Mouse (Mus musculus) fat pad, adult 2 months (tissue): ENCODE results near the gene Olfr1099.

Experiments
- DNase-seq: peaks from one replicate; pipeline ENCODE4 v3.0.0-alpha.2; 2011; ENCODE audit warnings: low read depth, low spot score; ENCODE audit errors: extremely low read depth

The Olfr1099 gene

DNA sequence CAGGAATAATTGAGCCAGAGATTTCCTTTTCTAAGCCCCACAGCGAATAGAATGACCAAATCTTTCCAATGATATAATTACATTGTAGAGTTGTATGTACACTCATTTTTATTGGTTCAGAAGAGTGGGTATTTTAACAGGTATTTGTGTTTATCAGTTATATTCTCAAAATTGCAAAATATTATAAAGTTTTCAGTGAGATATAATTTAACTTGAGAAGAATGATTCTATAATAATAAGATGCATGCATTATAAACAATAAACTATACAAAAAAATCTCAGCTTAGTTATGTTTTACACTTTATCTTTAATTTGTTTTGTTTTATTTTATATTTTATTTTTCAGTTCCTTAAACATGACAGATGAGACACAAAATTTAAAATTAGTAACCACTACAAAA, at the start of gene Olfr1099:
Gene Olfr1099 (minus strand): TSS at position 101 of the 400 bp plus-strand sequence.
- no peak for DNase-seq

DNA sequence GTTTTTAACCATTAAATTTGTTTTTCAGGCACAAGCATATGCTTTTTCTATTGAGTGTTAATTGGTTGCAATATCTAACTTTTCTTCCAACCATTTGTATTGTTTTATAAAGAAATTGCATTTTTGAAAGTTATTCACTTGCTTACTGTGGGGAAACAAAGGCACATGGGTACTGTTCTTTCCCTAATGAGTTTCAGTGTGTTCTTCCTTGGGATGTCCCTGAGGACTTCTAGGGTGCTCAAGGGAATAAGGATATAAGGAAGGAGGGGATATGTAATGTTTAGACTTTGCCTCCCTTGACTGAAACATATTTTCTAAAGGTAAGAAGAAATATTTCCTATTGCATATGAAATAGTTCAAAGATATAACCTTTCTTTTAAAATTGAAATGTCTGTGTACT, 37.6 kb upstream of the Olfr1099 start, which contains the start of gene Olfr1102:
Gene Olfr1102 (plus strand): TSS at position 301 of the 400 bp plus-strand sequence.
- DNase-seq, result no peak

DNA sequence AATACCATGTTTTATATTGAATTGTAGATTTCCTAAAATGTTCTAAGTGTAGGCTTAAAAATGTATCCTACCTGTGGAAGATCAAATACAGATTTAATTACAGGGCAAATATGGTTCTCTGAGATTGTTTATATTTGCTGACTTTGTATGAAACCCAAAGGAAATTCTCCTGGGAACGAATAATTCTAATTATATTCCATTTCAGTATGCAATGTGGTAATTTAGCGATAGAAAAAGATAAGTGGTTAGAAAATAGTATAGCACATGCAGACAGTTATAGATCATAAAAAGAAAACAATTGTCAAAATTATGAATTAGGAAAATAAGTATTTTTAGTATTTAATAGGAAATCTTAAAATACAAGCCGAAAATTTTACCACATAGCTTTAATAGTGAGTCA, 30.6 kb upstream of the Olfr1099 start, which contains the start of gene Olfr1101:
Gene Olfr1101 (minus strand): TSS at position 101 of the 400 bp plus-strand sequence.
- no peak for DNase-seq

DNA sequence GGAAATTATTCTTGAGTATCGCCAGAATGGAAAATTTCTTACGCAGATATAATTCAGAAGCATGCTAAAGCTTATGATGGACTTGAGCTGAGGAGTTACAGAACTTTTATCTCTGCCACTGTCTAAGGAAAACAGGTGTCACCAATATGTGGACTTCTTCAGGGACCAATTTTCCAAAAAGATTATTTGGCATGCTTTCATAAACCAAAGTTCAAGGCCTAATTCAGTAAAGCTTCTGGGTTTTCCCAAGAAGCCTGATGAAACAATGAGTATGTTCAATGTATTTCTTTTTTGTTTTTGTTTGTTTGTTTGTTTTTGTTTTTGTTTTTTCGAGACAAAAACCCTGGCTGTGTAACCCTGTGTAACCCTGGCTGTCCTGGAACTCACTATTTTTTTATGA, 19.4 kb upstream of the Olfr1099 start, which contains the start of gene Olfr1100:
Gene Olfr1100 (minus strand): TSS at position 101 of the 400 bp plus-strand sequence.
- DNase-seq, result no peak

DNA sequence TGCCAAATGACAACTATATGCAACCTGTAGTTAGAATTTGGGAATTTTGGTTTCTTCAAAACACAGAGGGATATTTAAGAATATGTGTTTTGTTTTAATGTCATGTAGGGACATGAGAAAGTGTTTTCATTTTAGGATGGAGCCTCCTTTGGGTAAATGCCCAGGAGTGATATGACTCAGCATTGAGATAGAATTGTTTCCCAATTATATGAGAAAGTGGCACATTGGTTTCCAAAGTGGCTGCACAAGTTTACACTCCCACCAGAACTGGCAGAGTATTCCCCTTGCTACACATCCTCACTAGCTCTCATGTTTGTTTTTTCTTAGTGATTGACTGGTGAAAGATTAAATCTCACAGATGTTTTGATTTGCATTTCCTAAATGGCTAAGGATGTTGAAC, 33.9 kb downstream of the Olfr1099 start:
- DNase-seq, result no peak

DNA sequence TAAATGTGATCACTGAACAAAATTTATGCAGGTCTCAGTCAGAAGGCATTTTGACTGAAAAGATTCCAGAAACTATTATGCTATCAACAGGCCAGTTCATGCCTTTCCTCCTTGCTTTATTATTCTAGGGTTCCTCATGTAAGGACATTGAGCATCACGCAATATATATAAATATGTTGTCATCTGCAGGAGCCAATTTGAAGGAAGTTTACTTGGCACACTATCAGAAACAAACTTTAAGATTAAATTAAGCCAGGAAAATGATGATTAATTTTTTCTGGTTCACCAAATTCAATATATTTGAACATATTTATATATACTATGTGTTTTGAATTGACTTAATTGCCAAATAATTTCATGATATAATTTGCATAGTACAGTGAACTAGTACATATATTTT, 36.0 kb downstream of the Olfr1099 start, which contains the start of gene Olfr1098:
Gene Olfr1098 (minus strand): TSS at position 101 of the 400 bp plus-strand sequence.
- no peak for DNase-seq

DNA sequence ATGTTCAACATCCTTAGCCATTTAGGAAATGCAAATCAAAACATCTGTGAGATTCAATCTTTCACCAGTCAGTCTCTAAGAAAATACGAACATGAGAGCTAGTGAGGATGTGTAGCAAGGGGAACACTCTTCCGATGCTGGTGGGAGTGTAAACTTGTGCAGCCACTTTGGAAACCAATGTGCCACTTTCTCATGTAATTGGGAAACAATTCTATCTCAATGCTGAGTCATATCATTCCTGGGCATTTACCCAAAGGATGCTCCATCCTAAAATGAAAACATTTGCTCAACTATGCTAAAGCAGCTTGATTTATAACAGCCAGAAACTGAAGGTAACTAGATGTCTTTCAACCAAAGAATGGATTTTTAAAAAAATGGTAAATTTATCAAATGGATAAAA, 54.8 kb downstream of the Olfr1099 start:
- no peak for DNase-seq
